Mouse (Mus musculus) CH12.LX (cell line): ENCODE measurements around the gene Eif2d. TPM values are rescaled to one million over a fixed set of nuclear protein-coding genes. Genes with fewer than 3 reads are reported as not detected.

Experiments
- DNase-seq: peaks from one replicate; pipeline ENCODE4 v3.0.0-alpha.2; 2013; ENCODE audit errors: extremely low read depth
- H3K27ac ChIP-seq: 2 replicates; pipeline ENCODE4 v1.5.1; 2012; ENCODE audit warnings: low read depth, mild to moderate bottlenecking, control low read depth, moderate library complexity; ENCODE audit not compliant: insufficient read depth
- H3K27me3 ChIP-seq: replicated peaks from 2 replicates; pipeline ENCODE3; 2012; ENCODE audit warnings: inconsistent platforms
- H3K36me3 ChIP-seq, 2 experiments: replicated peaks in 1 of 2; 2 replicates each; pipeline versions ENCODE3 to v1.6.1; 2012; ENCODE audit warnings: inconsistent platforms in 1 of 2, low read length in 1 of 2, mild to moderate bottlenecking in 1 of 2, mixed read lengths in 1 of 2, moderate library complexity in 1 of 2; ENCODE audit not compliant: control insufficient read depth in 1 of 2, insufficient read depth in 1 of 2
- H3K4me1 ChIP-seq, 2 experiments: 2 replicates each; pipeline ENCODE4 v1.6.1; 2012; ENCODE audit warnings: inconsistent platforms in 1 of 2, moderate library complexity in 1 of 2; ENCODE audit not compliant: insufficient read depth in 2 of 2, control insufficient read depth in 1 of 2
- H3K4me2 ChIP-seq: 2 replicates; pipeline ENCODE4 v1.6.1; 2012; ENCODE audit warnings: low read depth, mild to moderate bottlenecking, control low read depth; ENCODE audit not compliant: poor library complexity, insufficient read depth, severe bottlenecking
- H3K4me3 ChIP-seq, 3 experiments: fragments of 150-350 bp in 1 of 3; sonication (generic) in 1 of 3; replicated peaks in 1 of 3; 2 replicates each; pipeline versions ENCODE3 to v1.5.1; 2011 to 2012; ENCODE audit warnings: low read depth in 2 of 3, low read length in 2 of 3, mild to moderate bottlenecking in 2 of 3, moderate library complexity in 2 of 3, control low read depth in 1 of 3, improper control_type of control experiment in 1 of 3, inconsistent platforms in 1 of 3, mixed read lengths in 1 of 3; ENCODE audit not compliant: poor library complexity in 1 of 3
- H3K79me2 ChIP-seq: replicated peaks from 2 replicates; pipeline ENCODE4 v1.6.1; 2012; ENCODE audit warnings: mild to moderate bottlenecking, moderate library complexity; ENCODE audit not compliant: control insufficient read depth, poor library complexity, insufficient read depth, severe bottlenecking; ENCODE audit errors: extremely low read depth
- H3K9ac ChIP-seq: 2 replicates; pipeline ENCODE4 v1.6.1; 2012; ENCODE audit warnings: low read depth, mild to moderate bottlenecking, control low read depth, moderate library complexity; ENCODE audit not compliant: insufficient read depth
- H3K9me3 ChIP-seq: replicated peaks from 2 replicates; pipeline ENCODE3; 2012; ENCODE audit warnings: low read length, inconsistent platforms, mixed read lengths
- BHLHE40 ChIP-seq: IDR thresholded peaks from 2 replicates; pipeline ENCODE4 v1.6.1; 2011; ENCODE audit warnings: mild to moderate bottlenecking, low read depth, low read length, improper control_type of control experiment
- CHD1 ChIP-seq: IDR thresholded peaks from 2 replicates; pipeline ENCODE4 v1.6.1; 2012; ENCODE audit warnings: low read depth, low read length, improper control_type of control experiment, inconsistent platforms
- CHD2 ChIP-seq: IDR thresholded peaks from 2 replicates; pipeline ENCODE4 v1.6.1; 2011; ENCODE audit warnings: low read length, improper control_type of control experiment
- CTCF ChIP-seq, 2 experiments: IDR thresholded peaks in 1 of 2; conservative IDR thresholded peaks in 1 of 2; 2 replicates each; pipeline ENCODE4 v1.5.1; 2011 to 2012; ENCODE audit warnings: low read depth in 2 of 2, low read length in 2 of 2, improper control_type of control experiment in 1 of 2, inconsistent platforms in 1 of 2, mild to moderate bottlenecking in 1 of 2, moderate library complexity in 1 of 2
- ETS1 ChIP-seq: conservative IDR thresholded peaks from 2 replicates; pipeline ENCODE4 v1.6.1; 2012; ENCODE audit warnings: low read depth, mild to moderate bottlenecking, inconsistent platforms, low read length, improper control_type of control experiment, moderate library complexity
- GABPA ChIP-seq: IDR thresholded peaks from 2 replicates; pipeline ENCODE4 v1.6.1; 2012; ENCODE audit warnings: low read depth, low read length, improper control_type of control experiment, inconsistent platforms; ENCODE audit not compliant: insufficient replicate concordance
- HCFC1 ChIP-seq: IDR thresholded peaks from 2 replicates; pipeline ENCODE4 v1.6.1; 2012; ENCODE audit warnings: low read depth, mild to moderate bottlenecking, inconsistent platforms, low read length, improper control_type of control experiment
- IRF4 ChIP-seq: IDR thresholded peaks from 2 replicates; pipeline ENCODE4 v1.6.1; 2014; ENCODE audit warnings: low read depth, mild to moderate bottlenecking, inconsistent platforms, low read length, improper control_type of control experiment
- JUN ChIP-seq: IDR thresholded peaks from 2 replicates; pipeline ENCODE4 v1.6.1; 2011; ENCODE audit warnings: low read depth, mild to moderate bottlenecking, low read length, improper control_type of control experiment, moderate library complexity; ENCODE audit not compliant: insufficient read depth
- JUND ChIP-seq: conservative IDR thresholded peaks from 2 replicates; pipeline ENCODE4 v1.6.1; 2011; ENCODE audit warnings: low read depth, low read length, improper control_type of control experiment
- MAFK ChIP-seq: IDR thresholded peaks from 2 replicates; pipeline ENCODE4 v1.6.1; 2011; ENCODE audit warnings: low read length, improper control_type of control experiment; ENCODE audit not compliant: insufficient replicate concordance
- MAX ChIP-seq: IDR thresholded peaks from 2 replicates; pipeline ENCODE4 v1.6.1; 2011; ENCODE audit warnings: low read length, improper control_type of control experiment
- MAZ ChIP-seq: IDR thresholded peaks from 2 replicates; pipeline ENCODE4 v1.6.1; 2012; ENCODE audit warnings: low read depth, mild to moderate bottlenecking, inconsistent platforms, low read length, improper control_type of control experiment, moderate library complexity
- MXI1 ChIP-seq: IDR thresholded peaks from 2 replicates; pipeline ENCODE4 v1.6.1; 2011; ENCODE audit warnings: mild to moderate bottlenecking, low read depth, low read length, improper control_type of control experiment
- MYC ChIP-seq: IDR thresholded peaks from 2 replicates; pipeline ENCODE4 v1.6.1; 2011; ENCODE audit warnings: low read depth, mild to moderate bottlenecking, improper control_type of control experiment, low read length
- NELFE ChIP-seq: IDR thresholded peaks from 2 replicates; pipeline ENCODE4 v1.6.1; 2011; ENCODE audit warnings: low read depth, low read length, improper control_type of control experiment
- NRF1 ChIP-seq: IDR thresholded peaks from 2 replicates; pipeline ENCODE4 v1.6.1; 2014; ENCODE audit warnings: low read depth, mild to moderate bottlenecking, inconsistent platforms, low read length, improper control_type of control experiment, moderate library complexity
- PAX5 ChIP-seq: IDR thresholded peaks from 2 replicates; pipeline ENCODE4 v1.6.1; 2012; ENCODE audit warnings: low read length, inconsistent platforms, mixed read lengths
- POLR2A ChIP-seq: IDR thresholded peaks from 2 replicates; pipeline ENCODE4 v1.6.1; 2011; ENCODE audit warnings: low read depth, mild to moderate bottlenecking, improper control_type of control experiment, low read length
- RCOR1 ChIP-seq: conservative IDR thresholded peaks from 2 replicates; pipeline ENCODE4 v1.6.1; 2012; ENCODE audit warnings: low read depth, mild to moderate bottlenecking, inconsistent platforms, low read length, improper control_type of control experiment
- SIN3A ChIP-seq: IDR thresholded peaks from 2 replicates; pipeline ENCODE4 v1.6.1; 2012; ENCODE audit warnings: low read length, improper control_type of control experiment, inconsistent platforms
- TBP ChIP-seq: conservative IDR thresholded peaks from 2 replicates; pipeline ENCODE4 v1.6.1; 2011; ENCODE audit warnings: low read depth, low read length, improper control_type of control experiment
- UBTF ChIP-seq: IDR thresholded peaks from 2 replicates; pipeline ENCODE4 v1.6.1; 2012; ENCODE audit warnings: low read depth, mild to moderate bottlenecking, inconsistent platforms, low read length, improper control_type of control experiment, moderate library complexity
- USF1 ChIP-seq: IDR thresholded peaks from 2 replicates; pipeline ENCODE4 v1.6.1; 2014; ENCODE audit warnings: low read depth, mild to moderate bottlenecking, inconsistent platforms, low read length, improper control_type of control experiment
- ZC3H11A ChIP-seq: IDR thresholded peaks from 2 replicates; pipeline ENCODE4 v1.6.1; 2012; ENCODE audit warnings: low read depth, mild to moderate bottlenecking, inconsistent platforms, low read length, improper control_type of control experiment
- ZMIZ1 ChIP-seq: IDR thresholded peaks from 2 replicates; pipeline ENCODE4 v1.6.1; 2012; ENCODE audit warnings: low read depth, mild to moderate bottlenecking, inconsistent platforms, low read length, improper control_type of control experiment
- ZNF384 ChIP-seq: IDR thresholded peaks from 2 replicates; pipeline ENCODE4 v1.6.1; 2012; ENCODE audit warnings: low read depth, low read length, improper control_type of control experiment, inconsistent platforms
- dilution Hi-C: fragments of 300-500 bp; cut with MboI; formaldehyde crosslinking; loops from 2 replicates; pipeline ENCODE4 v1.14.3; 2020; ENCODE audit warnings: low sequenced_read_pairs; ENCODE audit not compliant: extremely low pct_unique_long_range_greater_than_20kb, extremely low pct_ligation_motif_present
- in situ Hi-C: fragments of 300-500 bp; cut with MboI; formaldehyde crosslinking; loops from 3 replicates; pipeline ENCODE4 v1.14.3; 2019; ENCODE audit warnings: low sequenced_read_pairs, low pct_ligation_motif_present, low pct_unique_long_range_greater_than_20kb, mixed read lengths
- polyA plus RNA-seq: library from polyadenylated mRNA; unstranded; fragments of >175 nt; gene quantifications from 2 replicates; pipeline ENCODE4 v1.2.1, GENCODE M21; 2012; ENCODE audit warnings: low read depth; ENCODE audit not compliant: insufficient read length
- total RNA-seq, 2 experiments: library from RNA; depleted of rRNA; stranded (reverse); fragments of 300-350 nt in 1 of 2; fragments of >200 nt in 1 of 2; gene quantifications; 2 replicates each; pipeline ENCODE4 v1.2.3; 2012 to 2014

Gene Eif2d
- total and polyA plus RNA-seq, 3 experiments = 46.9 to 57.2 (median 53.0) TPM

DNA sequence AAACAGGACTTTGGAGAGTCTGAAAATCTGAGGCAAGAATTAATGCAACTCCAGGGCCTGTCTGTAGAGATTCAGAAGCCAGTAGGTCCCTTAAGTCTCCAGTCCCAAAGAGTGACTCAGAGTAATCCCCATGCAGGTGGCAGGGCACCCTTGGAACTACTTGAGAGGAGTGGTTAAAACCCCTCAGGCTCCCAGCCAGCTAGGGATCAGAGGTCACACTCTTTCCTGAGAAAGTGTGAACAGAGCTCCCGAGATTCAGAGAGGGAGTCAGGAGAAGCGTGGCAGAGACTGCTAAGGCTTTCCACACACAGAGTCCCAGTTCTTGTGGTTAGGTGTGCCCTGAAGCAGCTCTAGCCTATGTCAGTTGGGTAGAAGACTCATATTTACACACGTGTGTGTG lies 40.8 kb downstream of the Eif2d start:
- H3K9ac ChIP-seq = no peak overlapping the region
- H3K4me1 ChIP-seq = peaks cover 23 to 80% of the 10 kb centered on the region in 2 experiments
- no peaks in the 10 kb centered on the region for H3K9me3 ChIP-seq
- TF ChIP-seq MAFK = no peak
- TF ChIP-seq MYC = no peak
- TF ChIP-seq JUND = no peak
- TF ChIP-seq CHD1 = no peak
- no peak for TF ChIP-seq BHLHE40
- TF ChIP-seq CTCF (conservative IDR thresholded peaks at IDR 0.05 in 1 of 2, IDR thresholded peaks at IDR 0.05 in 1 of 2; ENCODE audit: low read depth in 2 of 2, low read length in 2 of 2) = no peak
- no peak for TF ChIP-seq NRF1
- TF ChIP-seq JUN = no peak
- TF ChIP-seq POLR2A = no peak
- TF ChIP-seq TBP = no peak
- no peak for TF ChIP-seq ZNF384
- TF ChIP-seq, all 38 proteins: peak for 0
- Histone ChIP-seq H3K4me2 (no peak overlapping the region), H3K79me2 (peaks cover 12% of the 10 kb centered on the region), H3K4me3 (no peak overlapping the region), H3K36me3 (peaks cover 13 to 67% of the 10 kb centered on the region in 2 experiments), H3K27ac (no peak overlapping the region), H3K27me3 (no peaks in the 10 kb centered on the region)
- DNase-seq = no peak
- dilution Hi-C loops (no loop called here), in situ Hi-C loops (no loop called here)

DNA sequence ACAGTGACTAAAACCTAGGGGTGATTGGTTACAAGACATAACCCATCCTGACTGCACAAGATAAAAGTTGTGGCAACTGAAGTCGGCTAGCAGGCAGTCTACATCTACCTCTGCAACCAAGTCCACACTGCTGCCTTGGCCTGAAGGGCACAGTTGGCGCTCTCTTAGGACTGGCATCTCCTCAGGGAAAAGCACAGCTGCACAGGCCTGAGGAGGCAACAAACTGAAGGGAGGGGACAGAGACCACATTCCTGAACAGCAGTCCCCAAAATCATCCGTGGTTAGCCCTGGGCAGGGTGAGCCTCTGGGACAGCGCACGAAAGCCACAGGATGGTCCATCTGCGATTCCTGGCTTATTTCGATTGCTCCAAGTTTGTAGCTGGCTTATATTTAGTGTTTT lies 42.7 kb downstream of the Eif2d start:
- H3K4me3 ChIP-seq = no peak overlapping the region
- H3K4me1 ChIP-seq = peaks cover 16 to 71% of the 10 kb centered on the region in 2 experiments
- H3K4me2 ChIP-seq = no peak overlapping the region
- TF ChIP-seq MAZ (no peak), NELFE (no peak), PAX5 (no peak), MXI1 (no peak), CHD1 (no peak)
- TF ChIP-seq, all 38 proteins: peak for 0
- no peaks in the 10 kb centered on the region for H3K9me3 ChIP-seq
- dilution Hi-C loops = no loop called here
- in situ Hi-C loops = no loop called here
- no peak overlapping the region for H3K27ac ChIP-seq
- DNase-seq = no peak
- H3K36me3 ChIP-seq = peaks cover 13 to 63% of the 10 kb centered on the region in 2 experiments
- H3K27me3 ChIP-seq = no peaks in the 10 kb centered on the region
- H3K9ac ChIP-seq = no peak overlapping the region
- peaks cover 10% of the 10 kb centered on the region for H3K79me2 ChIP-seq

DNA sequence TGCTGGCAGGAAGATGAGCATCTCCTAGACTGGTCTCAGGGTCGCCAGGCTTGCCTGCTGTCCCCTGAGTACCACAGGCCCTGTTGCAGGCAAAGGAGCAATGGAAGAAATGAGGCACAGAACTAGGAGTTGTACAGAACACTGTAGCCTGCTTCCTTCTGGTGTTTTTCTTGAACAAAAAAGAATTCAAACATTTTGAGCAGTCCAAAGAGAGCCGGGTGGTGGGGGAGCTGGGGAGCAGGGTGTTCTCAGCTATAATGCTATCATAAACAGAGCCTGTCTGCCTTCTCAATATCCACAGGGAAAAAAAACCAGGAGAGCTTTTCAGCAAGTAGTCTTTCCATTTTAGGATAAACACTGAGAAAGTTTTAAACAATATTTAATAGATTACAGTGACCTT lies 43.1 kb downstream of the Eif2d start:
- dilution Hi-C loops = no loop called here
- Histone ChIP-seq H3K9ac (no peak overlapping the region), H3K4me3 (no peak overlapping the region), H3K79me2 (peaks cover 10% of the 10 kb centered on the region)
- TF ChIP-seq HCFC1 (no peak), NELFE (no peak), MAFK (no peak), CHD1 (no peak), IRF4 (no peak), JUND (no peak), CTCF (conservative IDR thresholded peaks at IDR 0.05 in 1 of 2, IDR thresholded peaks at IDR 0.05 in 1 of 2; ENCODE audit: low read depth in 2 of 2, low read length in 2 of 2) (no peak), ETS1 (no peak), USF1 (no peak), CHD2 (no peak), SIN3A (no peak), ZMIZ1 (no peak), MAZ (no peak), UBTF (no peak), RCOR1 (no peak), ZC3H11A (no peak), MAX (no peak), PAX5 (no peak), GABPA (no peak)
- TF ChIP-seq, all 38 proteins: peak for 0
- Histone ChIP-seq H3K36me3 (peaks cover 12 to 58% of the 10 kb centered on the region in 2 experiments), H3K4me2 (no peak overlapping the region), H3K27me3 (no peaks in the 10 kb centered on the region), H3K4me1 (peaks cover 21 to 72% of the 10 kb centered on the region in 2 experiments), H3K9me3 (no peaks in the 10 kb centered on the region), H3K27ac (no peak overlapping the region)
- in situ Hi-C loops = no loop called here
- DNase-seq = no peak
